Mouse (Mus musculus) 3134 (cell line): ENCODE measurements around the gene Cnih2.

ENCODE experiments used
- DNase-seq: peaks from one replicate; pipeline ENCODE4 v3.0.0-alpha.2; 2011; ENCODE audit warnings: low spot score; ENCODE audit not compliant: insufficient read length; ENCODE audit errors: extremely low read depth

Cnih2 gene

GRCm38 (mm10) chr19:5049325-5049724 is 49.0 kb downstream of the Cnih2 start:
- DNase-seq = no peak

GRCm38 (mm10) chr19:5048138-5049056 is 49.9 kb downstream of the Cnih2 start:
- DNase-seq = no peak

- DNase-seq = peak; percentile 46
Observed at GRCm38 (mm10) chr19:5045531-5045930, 52.8 kb downstream of the Cnih2 start.
